ENCODE assay signal across 26 mouse cellular contexts in the genomic region with DNA sequence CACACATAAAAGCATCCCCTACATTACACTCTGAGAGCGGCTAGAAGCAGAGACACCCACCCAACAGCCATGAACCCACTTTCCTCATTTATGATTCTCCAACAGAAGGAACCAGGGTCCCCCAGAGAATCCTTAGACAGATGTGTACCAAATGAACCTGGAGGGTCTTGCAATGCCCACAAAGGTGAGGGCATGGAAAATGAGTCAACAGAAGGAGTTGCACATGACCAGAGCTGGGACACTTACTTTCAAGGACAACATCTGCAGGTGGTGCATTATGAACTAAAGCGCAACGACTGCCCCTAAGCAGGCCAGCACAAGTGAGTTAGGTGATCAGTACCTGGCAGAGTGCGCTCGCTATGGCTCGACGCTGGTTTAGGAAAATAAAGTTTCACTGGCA.
DNase-seq lines count a peak whose midpoint lies in the region; ATAC-seq lines count a peak whose summit lies in the region.
"Had no signal": no experiment of that assay in that cellular context is flagged by ENCODE, and none has a peak within 500 bp of the region (broad histone marks: within the 10 kb centered on the region; RNA-seq: fewer than 3 reads in every experiment).

No protein-coding gene starts in this region.

- 94% methylated on average over 7 of the region's 7 CpGs for WGBS in forebrain, embryonic 11.5 days
- 90% methylated on average over 7 of the region's 7 CpGs for WGBS in forebrain, embryonic 14.5 days
- 94% methylated on average over 7 of the region's 7 CpGs for WGBS in midbrain, embryonic 11.5 days
- 93% methylated on average over 7 of the region's 7 CpGs for WGBS in midbrain, embryonic 14.5 days

- no peak overlapping the region for H3K4me3 ChIP-seq in forebrain, embryonic 11.5 days (ENCODE audit: low read depth, low read length)
- no peak overlapping the region for H3K4me3 ChIP-seq in forebrain, embryonic 14.5 days (ENCODE audit: low read depth, low read length)
- no peak overlapping the region for H3K4me3 ChIP-seq in midbrain, embryonic 11.5 days (ENCODE audit: low read depth, low read length)
- H3K4me3 ChIP-seq in midbrain, embryonic 14.5 days (replicated peaks; ENCODE audit: low read depth, low read length): no peak overlapping the region
- H3K4me3 ChIP-seq: embryonic facial prominence, embryonic 12.5 days; embryonic facial prominence, embryonic 15.5 days; forebrain, embryonic 12.5 days; heart, embryonic 12.5 days; heart, embryonic 15.5 days; hindbrain, embryonic 10.5 days; hindbrain, embryonic 13.5 days had no signal

- peak; percentile 39 for DNase-seq in forebrain, embryonic 11.5 days (ENCODE audit: low spot score)
- DNase-seq in forebrain, embryonic 14.5 days (ENCODE audit: low spot score): no peak
- peak; percentile 47 for DNase-seq in midbrain, embryonic 11.5 days (ENCODE audit: low spot score, missing footprints)
- DNase-seq in midbrain, embryonic 14.5 days: no peak
- DNase-seq in thymus, postnatal 4 days: peak; percentile 21
- no peak for DNase-seq in thymus, postnatal 36 days
- no peak for DNase-seq in left cerebral cortex, adult 9 months (ENCODE audit: low spot score in 2 of 2)
- DNase-seq: adrenal gland, adult 2 months; adrenal gland, postnatal 14 days; cerebellum, adult 11 months; cerebellum, adult 2 months; cerebellum, adult 9-11 months; cerebellum, postnatal 25 days; gastrocnemius, postnatal 10 days; gastrocnemius, postnatal 36 days; heart, postnatal 10 days; heart, postnatal 36 days had no signal

- no peaks in the 10 kb centered on the region for H3K27me3 ChIP-seq in forebrain, embryonic 11.5 days (ENCODE audit: control insufficient read depth, insufficient read depth, low read length)
- H3K27me3 ChIP-seq in forebrain, embryonic 14.5 days (replicated peaks; ENCODE audit: control insufficient read depth, insufficient read depth, low read length): no peaks in the 10 kb centered on the region
- no peaks in the 10 kb centered on the region for H3K27me3 ChIP-seq in midbrain, embryonic 11.5 days (ENCODE audit: control insufficient read depth, insufficient read depth, low read length)
- no peaks in the 10 kb centered on the region for H3K27me3 ChIP-seq in midbrain, embryonic 14.5 days (ENCODE audit: control insufficient read depth, insufficient read depth, low read length)
- H3K27me3 ChIP-seq: embryonic facial prominence, embryonic 12.5 days; embryonic facial prominence, embryonic 15.5 days; forebrain, embryonic 12.5 days; heart, embryonic 12.5 days; heart, embryonic 15.5 days; hindbrain, embryonic 13.5 days had no signal

- no peak overlapping the region for H3K27ac ChIP-seq in forebrain, embryonic 11.5 days (ENCODE audit: low read depth, low read length)
- H3K27ac ChIP-seq in forebrain, embryonic 14.5 days (ENCODE audit: low read depth, low read length): no peak overlapping the region
- no peak overlapping the region for H3K27ac ChIP-seq in midbrain, embryonic 11.5 days (ENCODE audit: low read depth, low read length)
- no peak overlapping the region for H3K27ac ChIP-seq in midbrain, embryonic 14.5 days (replicated peaks; ENCODE audit: low read depth, low read length)
- H3K27ac ChIP-seq: embryonic facial prominence, embryonic 12.5 days; embryonic facial prominence, embryonic 15.5 days; forebrain, embryonic 12.5 days; heart, embryonic 15.5 days; hindbrain, embryonic 10.5 days; hindbrain, embryonic 13.5 days had no signal

- no peak overlapping the region for H3K9ac ChIP-seq in forebrain, embryonic 11.5 days (ENCODE audit: low read length)
- H3K9ac ChIP-seq in forebrain, embryonic 14.5 days (ENCODE audit: low read length): no peak overlapping the region
- no peak overlapping the region for H3K9ac ChIP-seq in midbrain, embryonic 11.5 days (ENCODE audit: low read length)
- H3K9ac ChIP-seq in midbrain, embryonic 14.5 days (replicated peaks; ENCODE audit: low read length): no peak overlapping the region
- H3K9ac ChIP-seq: embryonic facial prominence, embryonic 12.5 days; embryonic facial prominence, embryonic 15.5 days; forebrain, embryonic 12.5 days; heart, embryonic 12.5 days; heart, embryonic 15.5 days; hindbrain, embryonic 13.5 days had no signal

- no peak for ATAC-seq in forebrain, embryonic 11.5 days (replicated peaks; ENCODE audit: low FRiP score)
- no peak for ATAC-seq in forebrain, embryonic 14.5 days
- ATAC-seq in midbrain, embryonic 11.5 days (ENCODE audit: low FRiP score): no peak
- ATAC-seq in midbrain, embryonic 14.5 days (ENCODE audit: low FRiP score, low TSS enrichment): no peak
- ATAC-seq: forebrain, embryonic 16.5 days; hindbrain, embryonic 16.5 days had no signal

- no peaks in the 10 kb centered on the region for H3K36me3 ChIP-seq in forebrain, embryonic 11.5 days (ENCODE audit: control insufficient read depth, insufficient read depth, low read length)
- no peaks in the 10 kb centered on the region for H3K36me3 ChIP-seq in forebrain, embryonic 14.5 days (ENCODE audit: control insufficient read depth, insufficient read depth, low read length)
- no peaks in the 10 kb centered on the region for H3K36me3 ChIP-seq in midbrain, embryonic 11.5 days (ENCODE audit: control insufficient read depth, insufficient read depth, low read length)
- H3K36me3 ChIP-seq in midbrain, embryonic 14.5 days (ENCODE audit: control insufficient read depth, insufficient read depth, low read length): no peaks in the 10 kb centered on the region
- H3K36me3 ChIP-seq: embryonic facial prominence, embryonic 12.5 days; embryonic facial prominence, embryonic 15.5 days; forebrain, embryonic 12.5 days; heart, embryonic 12.5 days; heart, embryonic 15.5 days; hindbrain, embryonic 10.5 days; hindbrain, embryonic 13.5 days had no signal

- no peaks in the 10 kb centered on the region for H3K9me3 ChIP-seq in forebrain, embryonic 11.5 days (ENCODE audit: control insufficient read depth, low read length)
- H3K9me3 ChIP-seq in forebrain, embryonic 14.5 days (replicated peaks; ENCODE audit: control insufficient read depth, low read length): no peaks in the 10 kb centered on the region
- no peaks in the 10 kb centered on the region for H3K9me3 ChIP-seq in midbrain, embryonic 11.5 days (ENCODE audit: control insufficient read depth, low read length)
- H3K9me3 ChIP-seq in midbrain, embryonic 14.5 days (ENCODE audit: control insufficient read depth, low read length): no peaks in the 10 kb centered on the region
- H3K9me3 ChIP-seq: embryonic facial prominence, embryonic 12.5 days; embryonic facial prominence, embryonic 15.5 days; forebrain, embryonic 12.5 days; heart, embryonic 12.5 days; heart, embryonic 15.5 days; hindbrain, embryonic 10.5 days; hindbrain, embryonic 13.5 days had no signal

- H3K4me1 ChIP-seq in forebrain, embryonic 11.5 days (replicated peaks; ENCODE audit: control insufficient read depth, insufficient read depth, low read length): no peaks in the 10 kb centered on the region
- no peaks in the 10 kb centered on the region for H3K4me1 ChIP-seq in forebrain, embryonic 14.5 days (ENCODE audit: control insufficient read depth, insufficient read depth, low read length)
- no peaks in the 10 kb centered on the region for H3K4me1 ChIP-seq in midbrain, embryonic 11.5 days (ENCODE audit: control insufficient read depth, insufficient read depth, low read length)
- H3K4me1 ChIP-seq in midbrain, embryonic 14.5 days (ENCODE audit: control insufficient read depth, insufficient read depth, low read length): no peaks in the 10 kb centered on the region
- H3K4me1 ChIP-seq: embryonic facial prominence, embryonic 12.5 days; embryonic facial prominence, embryonic 15.5 days; forebrain, embryonic 12.5 days; heart, embryonic 15.5 days; hindbrain, embryonic 10.5 days had no signal

- H3K4me2 ChIP-seq in forebrain, embryonic 11.5 days (ENCODE audit: low read depth, low read length, severe bottlenecking): no peak overlapping the region
- H3K4me2 ChIP-seq in forebrain, embryonic 14.5 days (ENCODE audit: low read length): no peak overlapping the region
- no peak overlapping the region for H3K4me2 ChIP-seq in midbrain, embryonic 11.5 days
- H3K4me2 ChIP-seq in midbrain, embryonic 14.5 days (ENCODE audit: low read length): no peak overlapping the region
- H3K4me2 ChIP-seq: embryonic facial prominence, embryonic 12.5 days; embryonic facial prominence, embryonic 15.5 days; forebrain, embryonic 12.5 days; heart, embryonic 12.5 days; heart, embryonic 15.5 days; hindbrain, embryonic 13.5 days had no signal

Comparison
In these comparisons a context has a peak if more than half of its experiments do, and no peak if none do; other contexts are left out.
1. DNase-seq: peak in forebrain, embryonic 11.5 days (single experiment), midbrain, embryonic 11.5 days (single experiment) and thymus, postnatal 4 days (single experiment); none in forebrain, embryonic 14.5 days (single experiment), midbrain, embryonic 14.5 days (single experiment), thymus, postnatal 36 days (0 of 2) and left cerebral cortex, adult 9 months (0 of 2).